Mouse (Mus musculus) ES-Bruce4 (cell line): ENCODE results near the gene Lipc.

Source experiments
- EP300 ChIP-seq: IDR thresholded peaks from 2 replicates; pipeline ENCODE4 v1.6.1; 2011; ENCODE audit warnings: low read depth, low read length; ENCODE audit not compliant: insufficient read depth
- POLR2A ChIP-seq: IDR thresholded peaks from one replicate; pipeline ENCODE4 v1.8.1; 2011; ENCODE audit warnings: low read length; ENCODE audit not compliant: insufficient read depth

DNA sequence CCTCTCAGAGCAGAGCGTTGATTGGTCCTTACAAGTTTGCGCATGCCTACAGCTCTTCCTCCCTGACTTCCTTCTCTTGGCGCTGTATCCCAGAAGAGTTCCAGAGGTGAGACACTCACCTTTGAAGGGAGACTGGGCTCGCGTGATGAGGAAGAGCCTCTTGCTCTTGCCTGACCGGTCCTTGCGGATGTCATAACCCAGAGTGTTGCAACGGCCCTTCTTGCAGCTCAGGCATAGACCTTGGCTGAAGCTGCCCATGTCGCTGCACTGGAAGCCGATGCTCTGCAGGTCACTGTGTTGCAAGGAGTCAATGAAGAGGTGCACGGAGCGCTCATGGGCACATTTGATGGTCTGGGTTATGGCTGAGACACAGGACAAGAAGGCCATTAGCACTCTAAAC is 139.5 kb downstream of the Lipc start:
- TF ChIP-seq POLR2A (no peak), EP300 (no peak)
